Comparison of ENCODE assay signal across 25 mouse cellular contexts in the genomic region with DNA sequence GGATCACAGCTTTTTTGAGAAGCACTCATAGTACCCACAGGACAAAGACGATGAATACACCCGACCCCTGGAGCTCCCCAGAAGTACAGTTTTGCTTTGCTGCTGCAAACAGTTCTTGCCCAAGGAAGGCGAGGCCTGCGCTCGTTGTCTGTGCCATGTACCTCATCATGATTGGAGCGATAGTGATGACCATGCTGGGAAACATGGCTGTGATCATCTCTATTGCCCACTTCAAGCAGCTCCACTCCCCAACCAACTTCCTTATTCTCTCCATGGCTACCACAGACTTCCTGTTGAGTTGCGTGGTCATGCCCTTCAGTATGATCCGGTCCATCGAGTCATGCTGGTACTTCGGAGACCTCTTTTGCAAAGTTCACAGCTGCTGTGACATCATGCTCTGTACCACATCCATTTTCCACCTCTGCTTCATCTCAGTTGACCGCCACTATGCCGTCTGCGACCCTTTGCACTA. TPM values are rescaled to one million over a fixed set of nuclear protein-coding genes. Genes with fewer than 3 reads are reported as not detected.
DNase-seq lines count a peak whose midpoint lies in the region; ATAC-seq lines count a peak whose summit lies in the region.
"Had no signal": no experiment of that assay in that cellular context is flagged by ENCODE, and none has a peak within 500 bp of the region (broad histone marks: within the 10 kb centered on the region; RNA-seq: fewer than 3 reads in every experiment).

A gene (plus strand): TSS at position 51 of the 472 bp plus-strand sequence.

- peak; percentile 95 for ATAC-seq in common myeloid progenitor, adult 5-6 weeks (replicated peaks; ENCODE audit: low read depth, poor library complexity, severe bottlenecking)
- peak; percentile 67; the same call in 1 of the 2 replicates for ATAC-seq in megakaryocyte, adult 5-6 weeks (ENCODE audit: poor library complexity, severe bottlenecking)
- ATAC-seq: forebrain, embryonic 14.5 days; hindbrain, postnatal 0 days; inflammation-experienced regulatory T-cells, adult 6 months; intestine, embryonic 16.5 days had no signal

- peak; percentile 68 for DNase-seq in heart, adult 11 months
- DNase-seq in heart, adult 9 months (ENCODE audit: low spot score in 2 of 2), result no peak
- DNase-seq in gastrocnemius, postnatal 4 days (ENCODE audit: low spot score in 2 of 2), result no peak
- no peak for DNase-seq in embryo, embryonic 11 days
- DNase-seq in cerebellum, adult 8-10 months, result no peak
- DNase-seq: adrenal gland, adult 2 months; adrenal gland, postnatal 14 days; B cell, adult 2 months; cerebellum, adult 11 months; cerebellum, adult 2 months; cerebellum, postnatal 10 days; cerebellum, postnatal 36 days; gastrocnemius, adult 2 months; gastrocnemius, postnatal 14 days; heart, postnatal 10 days; heart, postnatal 36 days had no signal

RNA-seq across cellular contexts. Expression of the gene that starts here (rescaled TPM):
- not detected in 2 replicates for total RNA-seq in common myeloid progenitor, adult 5-6 weeks (2017)
- not detected in 2 replicates for total RNA-seq in megakaryocyte, adult 5-6 weeks (2015)
- not detected in 2 replicates for total RNA-seq in megakaryocyte, adult 5-6 weeks (2017)
- not detected for total RNA-seq in gastrocnemius, postnatal 4 days (2021)
- total RNA-seq: adrenal gland, adult 2 months; adrenal gland, postnatal 14 days; adrenal gland, postnatal 4 days; gastrocnemius, adult 2 months; gastrocnemius, postnatal 14 days; heart, adult 8-10 months; heart, postnatal 10 days; heart, postnatal 36 days; hindbrain, postnatal 0 days; MEL had no signal

Comparison
In these comparisons a context has a peak if more than half of its experiments do, and no peak if none do; other contexts are left out.
1. Peak in ATAC-seq in common myeloid progenitor, adult 5-6 weeks; RNA of the gene not detected or under 1 TPM.
2. Peak in ATAC-seq in megakaryocyte, adult 5-6 weeks; RNA of the gene not detected or under 1 TPM.